Mouse (Mus musculus) heart, postnatal 0 days (tissue): ENCODE measurements around the gene Vmn1r193.

Source experiments
- CTCF ChIP-seq: IDR thresholded peaks from 2 replicates; pipeline ENCODE4 v1.5.1; 2016; ENCODE audit warnings: antibody characterized with exemption, control low read depth, low read depth
- EP300 ChIP-seq: IDR thresholded peaks from 2 replicates; pipeline ENCODE4 v1.6.1; 2016; ENCODE audit warnings: antibody characterized with exemption, low read depth

DNA sequence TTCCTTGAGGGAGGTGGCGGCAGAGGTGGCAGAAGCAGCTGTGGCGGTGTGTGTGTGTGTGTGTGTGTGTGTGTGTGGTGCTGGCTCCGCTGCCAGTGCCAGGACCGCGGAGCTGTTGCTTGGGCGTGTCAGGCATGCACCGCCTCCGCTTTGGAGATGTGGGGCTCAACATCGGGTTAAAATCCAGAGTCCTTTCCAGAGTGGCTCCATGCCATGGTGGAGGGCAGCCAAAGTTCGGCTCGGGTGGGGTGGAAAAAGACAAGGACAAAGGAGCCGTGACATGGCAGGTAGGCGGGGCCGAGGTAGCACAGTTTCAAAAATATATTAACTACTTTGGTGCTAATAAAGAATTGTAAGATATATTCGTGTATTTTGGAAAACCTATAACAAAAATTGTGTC lies 54.5 kb downstream of the Vmn1r193 start:
- TF ChIP-seq CTCF (no peak), EP300 (no peak)
